Mouse (Mus musculus): Measurements from ENCODE around the gene Ttll1. TPM values are rescaled to one million over a fixed set of nuclear protein-coding genes. Genes with fewer than 3 reads are reported as not detected.

The Ttll1 gene
- total and polyA plus RNA-seq, 2 experiments from 2014 or later, result 57.8 to 123 TPM

DNA sequence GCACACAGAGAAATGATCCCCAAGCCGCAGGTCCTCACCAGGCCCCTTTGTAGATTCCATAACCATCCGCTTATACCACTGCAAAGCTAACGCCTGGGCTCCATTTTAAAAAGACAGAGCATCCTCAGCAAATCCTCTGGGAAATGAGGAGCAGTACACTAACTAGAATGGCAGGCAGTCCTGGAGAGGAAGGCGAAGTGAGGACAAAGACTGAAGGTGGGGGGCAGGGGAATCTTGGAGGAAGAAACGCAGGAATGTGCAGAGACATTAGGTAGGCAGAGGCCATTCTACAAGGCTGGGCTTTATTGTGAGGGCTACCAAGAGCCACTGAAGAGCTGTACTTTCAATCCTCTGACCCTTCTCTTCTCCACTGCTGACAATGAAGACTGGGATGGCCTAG, 65.3 kb downstream of the Ttll1 start:
- Histone ChIP-seq H3K9ac (replicated peaks; ENCODE audit: low read length, poor library complexity, severe bottlenecking) (no peak overlapping the region), H3K4me2 (ENCODE audit: low read depth, low read length, poor library complexity, severe bottlenecking) (no peak overlapping the region), H3K27me3 (ENCODE audit: insufficient read depth, low read length) (no peaks in the 10 kb centered on the region), H3K27ac (ENCODE audit: low read depth, low read length) (no peak overlapping the region), H3K9me3 (ENCODE audit: low read length) (no peaks in the 10 kb centered on the region), H3K36me3 (ENCODE audit: insufficient read depth, low read length) (no peaks in the 10 kb centered on the region), H3K4me3 (ENCODE audit: low read depth, low read length) (no peak overlapping the region), H3K4me1 (ENCODE audit: insufficient read depth, low read length) (no peaks in the 10 kb centered on the region)
- DNase-seq (ENCODE audit: low spot score), result no peak
- no peak for TF ChIP-seq CTCF (IDR thresholded peaks at IDR 0.05)
- WGBS, result 68% methylated on average over 5 of the region's 5 CpGs
- no peak for ATAC-seq (ENCODE audit: low FRiP score)

- H3K4me1 ChIP-seq (ENCODE audit: insufficient read depth, low read length), result no peaks in the 10 kb centered on the region
- no peak overlapping the region for H3K27ac ChIP-seq (ENCODE audit: low read depth, low read length)
- H3K9ac ChIP-seq (replicated peaks; ENCODE audit: low read length, poor library complexity, severe bottlenecking), result no peak overlapping the region
- H3K36me3 ChIP-seq (ENCODE audit: insufficient read depth, low read length), result no peaks in the 10 kb centered on the region
- no peaks in the 10 kb centered on the region for H3K9me3 ChIP-seq (ENCODE audit: low read length)
- TF ChIP-seq CTCF (IDR thresholded peaks at IDR 0.05), result no peak
- no peak overlapping the region for H3K4me2 ChIP-seq (ENCODE audit: low read depth, low read length, poor library complexity, severe bottlenecking)
- no peak for ATAC-seq (ENCODE audit: low FRiP score)
- WGBS, result 76% methylated on average over 6 of the region's 6 CpGs
- H3K27me3 ChIP-seq (ENCODE audit: insufficient read depth, low read length), result no peaks in the 10 kb centered on the region
- H3K4me3 ChIP-seq (ENCODE audit: low read depth, low read length), result no peak overlapping the region
- no peak for DNase-seq (ENCODE audit: low spot score)
These were observed 66.3 kb downstream of the Ttll1 start for GRCm38 (mm10) chr15:83444425-83444824.

DNA sequence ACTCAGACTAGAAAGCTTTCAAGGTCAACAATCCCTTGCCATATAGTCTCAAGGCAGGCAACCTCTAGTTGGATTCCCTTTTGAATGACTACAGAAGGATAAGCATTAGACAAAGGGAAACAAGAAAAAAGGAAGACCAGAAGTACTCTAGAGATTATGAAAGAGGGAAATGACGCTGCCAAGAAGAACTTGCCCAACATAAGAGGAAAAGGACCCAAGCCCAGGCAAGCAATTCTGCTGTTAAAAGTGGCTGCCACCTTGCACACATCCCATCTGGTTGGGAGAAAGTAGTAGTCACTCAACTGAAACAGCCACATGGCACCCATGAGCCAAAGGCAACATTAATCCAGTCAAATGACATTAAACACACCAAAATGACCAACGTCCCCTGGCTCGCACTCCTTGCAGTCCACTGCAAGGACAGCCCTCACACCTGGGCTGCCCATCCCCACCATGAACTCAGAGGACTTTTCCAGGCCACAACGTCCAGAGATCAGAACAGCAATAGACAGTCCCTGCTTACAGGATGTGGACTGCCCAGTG, 68.1 kb downstream of the Ttll1 start:
- ATAC-seq (ENCODE audit: low FRiP score) (no peak), DNase-seq (ENCODE audit: low spot score) (no peak)
- no peak overlapping the region for H3K9ac ChIP-seq (replicated peaks; ENCODE audit: low read length, poor library complexity, severe bottlenecking)
- no peak overlapping the region for H3K27ac ChIP-seq (ENCODE audit: low read depth, low read length)
- 94% methylated on average over 4 of the region's 4 CpGs for WGBS
- no peaks in the 10 kb centered on the region for H3K27me3 ChIP-seq (ENCODE audit: insufficient read depth, low read length)
- H3K4me2 ChIP-seq (ENCODE audit: low read depth, low read length, poor library complexity, severe bottlenecking), result no peak overlapping the region
- H3K9me3 ChIP-seq (ENCODE audit: low read length), result no peaks in the 10 kb centered on the region
- no peak overlapping the region for H3K4me3 ChIP-seq (ENCODE audit: low read depth, low read length)
- no peaks in the 10 kb centered on the region for H3K36me3 ChIP-seq (ENCODE audit: insufficient read depth, low read length)
- no peak for TF ChIP-seq CTCF (IDR thresholded peaks at IDR 0.05)
- H3K4me1 ChIP-seq (ENCODE audit: insufficient read depth, low read length), result no peaks in the 10 kb centered on the region

DNA sequence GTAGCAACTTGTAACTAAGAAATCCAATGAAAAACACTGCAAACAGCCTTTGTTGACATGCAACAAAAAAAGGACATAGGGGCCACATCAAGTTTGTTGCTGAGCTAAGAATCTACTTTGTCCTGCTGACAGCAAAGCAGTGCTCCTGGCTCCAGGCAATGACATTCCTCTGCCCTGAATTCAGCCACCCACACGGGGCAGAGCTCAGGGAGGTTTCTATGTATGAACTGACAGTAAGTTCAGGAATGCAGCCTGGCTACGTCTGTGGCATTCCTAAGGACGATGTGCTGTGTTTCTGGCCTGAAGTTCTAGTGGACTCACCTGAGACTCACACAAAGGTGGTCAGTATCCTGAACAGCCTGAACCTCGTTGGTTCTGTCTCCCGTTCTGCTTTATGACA, 70.0 kb downstream of the Ttll1 start:
- Histone ChIP-seq H3K4me1 (ENCODE audit: insufficient read depth, low read length) (no peaks in the 10 kb centered on the region), H3K4me2 (ENCODE audit: low read depth, low read length, poor library complexity, severe bottlenecking) (no peak overlapping the region), H3K27ac (ENCODE audit: low read depth, low read length) (no peak overlapping the region), H3K9ac (replicated peaks; ENCODE audit: low read length, poor library complexity, severe bottlenecking) (no peak overlapping the region), H3K36me3 (ENCODE audit: insufficient read depth, low read length) (no peaks in the 10 kb centered on the region), H3K4me3 (ENCODE audit: low read depth, low read length) (no peak overlapping the region), H3K27me3 (ENCODE audit: insufficient read depth, low read length) (no peaks in the 10 kb centered on the region), H3K9me3 (ENCODE audit: low read length) (no peaks in the 10 kb centered on the region)
- 83% methylated on average over 5 of the region's 5 CpGs for WGBS
- DNase-seq (ENCODE audit: low spot score), result no peak
- no peak for TF ChIP-seq CTCF (IDR thresholded peaks at IDR 0.05)
- ATAC-seq (ENCODE audit: low FRiP score), result no peak

- H3K27me3 ChIP-seq (ENCODE audit: insufficient read depth, low read length), result no peaks in the 10 kb centered on the region
- no peak overlapping the region for H3K9ac ChIP-seq (replicated peaks; ENCODE audit: low read length, poor library complexity, severe bottlenecking)
- no peak overlapping the region for H3K27ac ChIP-seq (ENCODE audit: low read depth, low read length)
- WGBS, result 68% methylated on average over 9 of the region's 9 CpGs
- no peaks in the 10 kb centered on the region for H3K36me3 ChIP-seq (ENCODE audit: insufficient read depth, low read length)
- no peak overlapping the region for H3K4me3 ChIP-seq (ENCODE audit: low read depth, low read length)
- TF ChIP-seq CTCF (IDR thresholded peaks at IDR 0.05), result no peak
- H3K4me2 ChIP-seq (ENCODE audit: low read depth, low read length, poor library complexity, severe bottlenecking), result no peak overlapping the region
- no peak for DNase-seq (ENCODE audit: low spot score)
- ATAC-seq (ENCODE audit: low FRiP score), result no peak
- H3K4me1 ChIP-seq (ENCODE audit: insufficient read depth, low read length), result 0 out of 2 replicates have a peak, but pooled peaks cover 3% of the 10 kb centered on the region
- H3K9me3 ChIP-seq (ENCODE audit: low read length), result no peaks in the 10 kb centered on the region
These were observed 74.2 kb downstream of the Ttll1 start for GRCm38 (mm10) chr15:83436541-83436940.

- ATAC-seq (ENCODE audit: low FRiP score), result no peak
- 80% methylated on average over 8 of the region's 8 CpGs for WGBS
- no peak overlapping the region for H3K4me2 ChIP-seq (ENCODE audit: low read depth, low read length, poor library complexity, severe bottlenecking)
These were observed 75.2 kb downstream of the Ttll1 start for GRCm38 (mm10) chr15:83435324-83436090.

More at GRCm38 (mm10) chr15:83435324-83436090, 75.2 kb downstream of the Ttll1 start:
- DNase-seq (ENCODE audit: low spot score), result no peak
- Histone ChIP-seq H3K4me3 (ENCODE audit: low read depth, low read length) (no peak overlapping the region), H3K9ac (replicated peaks; ENCODE audit: low read length, poor library complexity, severe bottlenecking) (no peak overlapping the region), H3K9me3 (ENCODE audit: low read length) (no peaks in the 10 kb centered on the region), H3K27ac (ENCODE audit: low read depth, low read length) (no peak overlapping the region), H3K27me3 (ENCODE audit: insufficient read depth, low read length) (no peaks in the 10 kb centered on the region), H3K4me1 (ENCODE audit: insufficient read depth, low read length) (0 out of 2 replicates have a peak, but pooled peaks cover 3% of the 10 kb centered on the region), H3K36me3 (ENCODE audit: insufficient read depth, low read length) (no peaks in the 10 kb centered on the region)
- TF ChIP-seq CTCF (IDR thresholded peaks at IDR 0.05), result no peak
